Mouse (Mus musculus) midbrain, embryonic 13.5 days (tissue): Measurements from ENCODE around the gene Daam1. TPM values are rescaled to one million over a fixed set of nuclear protein-coding genes. Genes with fewer than 3 reads are reported as not detected.

ENCODE experiments used
- ATAC-seq: fragments of 200-750 bp; cut with Nextera tagmentation; 2 replicates; pipeline ENCODE4 v1.8.0; 2017; ENCODE audit warnings: mild to moderate bottlenecking, moderate TSS enrichment, moderate library complexity
- H3K27ac ChIP-seq: fragments of 300-500 bp; sonication (generic); 2 replicates; pipeline ENCODE4 v1.5.1; 2015; ENCODE audit warnings: inconsistent platforms, mild to moderate bottlenecking, moderate library complexity
- H3K27me3 ChIP-seq: fragments of 300-500 bp; sonication (generic); 2 replicates; pipeline ENCODE4 v1.6.1; 2015; ENCODE audit warnings: mild to moderate bottlenecking, inconsistent platforms
- H3K36me3 ChIP-seq: fragments of 300-500 bp; sonication (generic); 2 replicates; pipeline ENCODE4 v1.6.1; 2015; ENCODE audit warnings: mild to moderate bottlenecking, inconsistent platforms
- H3K4me1 ChIP-seq: fragments of 300-500 bp; sonication (generic); replicated peaks from 2 replicates; pipeline ENCODE4 v1.6.1; 2015; ENCODE audit warnings: inconsistent platforms
- H3K4me2 ChIP-seq: fragments of 300-500 bp; sonication (generic); replicated peaks from 2 replicates; pipeline ENCODE4 v1.6.1; 2015; ENCODE audit warnings: moderate library complexity, mild to moderate bottlenecking, inconsistent platforms
- H3K4me3 ChIP-seq: fragments of 300-500 bp; sonication (generic); replicated peaks from 2 replicates; pipeline ENCODE4 v1.5.1; 2015; ENCODE audit warnings: mild to moderate bottlenecking, inconsistent platforms
- H3K9ac ChIP-seq: fragments of 300-500 bp; sonication (generic); replicated peaks from 2 replicates; pipeline ENCODE4 v1.6.1; 2015; ENCODE audit warnings: mild to moderate bottlenecking, inconsistent platforms
- H3K9me3 ChIP-seq: fragments of 300-500 bp; sonication (generic); 2 replicates; pipeline ENCODE4 v1.6.1; 2016; ENCODE audit warnings: mild to moderate bottlenecking, inconsistent platforms
- WGBS: fragments of 180-500 bp; shearing (Covaris S2); methylation state at CpG from one replicate; pipeline ENCODE4 v1.1.7; 2015; 5-methylcytosine and 5-hydroxymethylcytosine counted together
- polyA plus RNA-seq: library from polyadenylated mRNA; unstranded; fragments of >200 nt; fragmentation: Nextera tagmentation; extraction: Ambion mirVana; gene quantifications from 2 replicates; pipeline ENCODE4 v1.2.1, GENCODE M21; 2015

The Daam1 gene
- polyA plus RNA-seq, 1 experiment from 2014 or later = 24.4 TPM

DNA sequence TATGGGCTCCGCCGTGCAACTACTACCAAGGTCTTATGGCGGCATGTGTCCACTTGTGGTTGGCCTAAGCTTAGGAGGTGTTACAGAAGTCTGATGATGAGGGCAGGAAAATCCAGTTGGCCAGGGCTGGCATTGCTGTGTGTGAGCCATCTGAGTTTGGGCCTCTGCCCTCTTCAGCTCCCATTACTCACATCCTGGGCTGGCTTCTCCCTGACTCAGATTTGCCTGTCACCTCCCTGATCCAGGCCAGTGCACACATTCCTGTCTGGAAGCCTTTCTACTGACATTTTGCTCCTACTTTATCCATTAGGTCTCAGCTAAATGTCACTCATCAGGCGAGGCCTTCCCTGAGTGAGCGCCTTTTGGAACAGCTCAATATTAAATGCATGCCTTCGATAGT, 57.5 kb downstream of the Daam1 start:
- H3K27me3 ChIP-seq = no peaks in the 10 kb centered on the region
- no peak overlapping the region for H3K4me2 ChIP-seq
- H3K36me3 ChIP-seq = no peaks in the 10 kb centered on the region
- no peak overlapping the region for H3K27ac ChIP-seq
- H3K9me3 ChIP-seq = no peaks in the 10 kb centered on the region
- H3K4me3 ChIP-seq = no peak overlapping the region
- H3K4me1 ChIP-seq = peaks cover 50% of the 10 kb centered on the region
- no peak for ATAC-seq
- no peak overlapping the region for H3K9ac ChIP-seq
- WGBS = 89% methylated on average over 6 of the region's 6 CpGs

GRCm38 (mm10) chr12:71889266-71889665, 58.4 kb downstream of the Daam1 start:
- no peak for ATAC-seq
- Histone ChIP-seq H3K4me1 (peaks cover 53% of the 10 kb centered on the region), H3K4me2 (no peak overlapping the region), H3K9ac (no peak overlapping the region), H3K36me3 (no peaks in the 10 kb centered on the region), H3K4me3 (no peak overlapping the region), H3K27ac (no peak overlapping the region), H3K27me3 (no peaks in the 10 kb centered on the region), H3K9me3 (no peaks in the 10 kb centered on the region)
- WGBS = 89% methylated on average over 8 of the region's 8 CpGs

DNA sequence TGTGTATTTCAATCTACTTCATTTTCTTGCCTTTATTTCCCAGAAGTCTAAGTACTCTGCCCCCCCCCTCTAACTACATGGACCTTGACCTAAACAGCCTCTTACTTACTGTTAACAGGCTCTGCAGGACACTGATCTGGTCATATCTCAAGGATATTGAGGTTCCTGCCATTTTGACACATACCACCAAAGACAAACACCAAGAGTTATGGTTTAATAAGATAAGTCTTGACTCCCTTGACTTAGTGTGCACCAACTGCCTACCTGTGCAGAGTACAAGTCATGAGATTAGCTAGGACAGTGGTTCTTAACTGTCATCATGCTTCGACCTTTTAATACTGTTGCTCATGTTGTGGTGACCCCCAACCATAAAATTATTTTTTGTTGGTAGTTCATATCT, 59.4 kb downstream of the Daam1 start:
- Histone ChIP-seq H3K9ac (no peak overlapping the region), H3K9me3 (no peaks in the 10 kb centered on the region), H3K4me2 (no peak overlapping the region), H3K4me1 (peaks cover 48% of the 10 kb centered on the region), H3K27ac (no peak overlapping the region), H3K36me3 (no peaks in the 10 kb centered on the region), H3K4me3 (no peak overlapping the region), H3K27me3 (no peaks in the 10 kb centered on the region)
- WGBS = 97% methylated on average over 1 of the region's 1 CpGs
- ATAC-seq = no peak

- Histone ChIP-seq H3K9me3 (no peaks in the 10 kb centered on the region), H3K27me3 (no peaks in the 10 kb centered on the region), H3K4me2 (0 out of 2 replicates have a peak overlapping the region, but pooled peaks have one; percentile 5), H3K4me3 (no peak overlapping the region), H3K27ac (peak overlapping the region; percentile 70), H3K4me1 (peaks cover 32% of the 10 kb centered on the region), H3K9ac (no peak overlapping the region), H3K36me3 (peaks cover 3% of the 10 kb centered on the region; the same call in 1 of the 2 replicates)
- WGBS = 29% methylated on average over 7 of the region's 7 CpGs
- peak; percentile 61 for ATAC-seq
These were observed 61.0 kb downstream of the Daam1 start for GRCm38 (mm10) chr12:71891729-71892355.

GRCm38 (mm10) chr12:71892996-71893605, 62.2 kb downstream of the Daam1 start:
- Histone ChIP-seq H3K4me3 (no peak overlapping the region), H3K27ac (no peak overlapping the region), H3K9ac (no peak overlapping the region), H3K9me3 (no peaks in the 10 kb centered on the region), H3K36me3 (peaks cover 12% of the 10 kb centered on the region), H3K4me2 (no peak overlapping the region), H3K4me1 (peaks cover 28% of the 10 kb centered on the region), H3K27me3 (no peaks in the 10 kb centered on the region)
- 44% methylated on average over 9 of the region's 9 CpGs for WGBS
- ATAC-seq = no peak

- no peak overlapping the region for H3K9ac ChIP-seq
- ATAC-seq = no peak
- peaks cover 32% of the 10 kb centered on the region for H3K36me3 ChIP-seq
- WGBS = 92% methylated on average over 5 of the region's 5 CpGs
- H3K27ac ChIP-seq = no peak overlapping the region
- H3K4me1 ChIP-seq = peaks cover 8% of the 10 kb centered on the region
- no peak overlapping the region for H3K4me2 ChIP-seq
- H3K9me3 ChIP-seq = no peaks in the 10 kb centered on the region
- H3K27me3 ChIP-seq = no peaks in the 10 kb centered on the region
- H3K4me3 ChIP-seq = no peak overlapping the region
These were observed 67.4 kb downstream of the Daam1 start for GRCm38 (mm10) chr12:71898231-71898630.

DNA sequence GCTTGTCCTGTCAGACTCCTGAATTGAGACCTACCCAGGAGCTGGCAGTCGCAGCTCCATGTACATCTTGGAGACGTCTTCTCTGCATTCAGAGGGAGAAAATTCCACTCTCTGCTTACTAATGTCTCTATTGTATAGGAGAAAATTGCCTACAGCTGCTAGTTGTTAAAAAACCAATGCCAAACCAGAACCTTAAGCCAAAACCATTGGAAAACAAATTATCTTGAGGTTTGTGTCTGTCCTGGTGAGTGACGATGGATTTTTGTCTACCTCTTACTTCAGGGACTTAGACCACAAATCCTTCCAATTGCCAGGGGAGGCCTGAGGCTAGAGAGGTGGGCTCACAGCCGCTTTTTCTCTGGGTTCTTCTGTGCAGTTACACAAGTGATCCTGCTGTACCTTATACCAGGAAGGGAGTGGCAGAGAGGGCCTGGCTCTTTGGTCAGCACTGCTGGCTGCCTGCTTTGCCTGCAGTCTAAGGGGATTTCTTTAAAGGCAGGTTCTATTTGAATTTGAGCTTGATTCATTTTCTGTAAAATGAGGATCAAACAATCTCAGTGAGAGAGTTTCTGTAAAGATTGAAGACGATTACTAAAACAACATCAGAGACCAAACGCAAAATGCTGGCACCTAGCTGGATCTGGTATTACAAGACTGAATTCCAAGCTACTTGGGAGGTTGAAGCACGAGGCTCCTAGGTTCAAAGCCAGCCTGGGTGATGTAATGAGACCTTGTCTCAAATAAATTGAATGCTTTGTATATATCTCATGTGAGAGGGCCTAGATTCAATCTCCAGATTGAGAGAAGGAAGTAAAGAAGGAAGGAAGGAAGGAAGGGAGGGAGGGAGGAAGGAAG, 68.0 kb downstream of the Daam1 start:
- Histone ChIP-seq H3K9ac (no peak overlapping the region), H3K27me3 (no peaks in the 10 kb centered on the region), H3K4me2 (no peak overlapping the region), H3K27ac (no peak overlapping the region), H3K36me3 (peaks cover 33% of the 10 kb centered on the region), H3K4me3 (no peak overlapping the region), H3K9me3 (no peaks in the 10 kb centered on the region), H3K4me1 (peaks cover 4% of the 10 kb centered on the region; the same call in 1 of the 2 replicates)
- WGBS = 80% methylated on average over 7 of the region's 7 CpGs
- ATAC-seq = no peak

- Histone ChIP-seq H3K9ac (no peak overlapping the region), H3K27me3 (no peaks in the 10 kb centered on the region), H3K4me2 (no peak overlapping the region), H3K4me1 (peaks cover 9% of the 10 kb centered on the region; the same call in 1 of the 2 replicates), H3K4me3 (no peak overlapping the region), H3K27ac (no peak overlapping the region), H3K36me3 (peaks cover 33% of the 10 kb centered on the region), H3K9me3 (no peaks in the 10 kb centered on the region)
- ATAC-seq = no peak
- 90% methylated on average over 4 of the region's 4 CpGs for WGBS
These were observed 68.7 kb downstream of the Daam1 start for GRCm38 (mm10) chr12:71899566-71899965.

- 70% methylated on average over 7 of the region's 7 CpGs for WGBS
- no peak for ATAC-seq
- Histone ChIP-seq H3K4me1 (peaks cover 16% of the 10 kb centered on the region), H3K27me3 (no peaks in the 10 kb centered on the region), H3K4me2 (no peak overlapping the region), H3K27ac (no peak overlapping the region), H3K36me3 (peaks cover 30% of the 10 kb centered on the region), H3K9ac (no peak overlapping the region), H3K9me3 (no peaks in the 10 kb centered on the region), H3K4me3 (no peak overlapping the region)
These were observed 70.3 kb downstream of the Daam1 start for GRCm38 (mm10) chr12:71901211-71901610.

DNA sequence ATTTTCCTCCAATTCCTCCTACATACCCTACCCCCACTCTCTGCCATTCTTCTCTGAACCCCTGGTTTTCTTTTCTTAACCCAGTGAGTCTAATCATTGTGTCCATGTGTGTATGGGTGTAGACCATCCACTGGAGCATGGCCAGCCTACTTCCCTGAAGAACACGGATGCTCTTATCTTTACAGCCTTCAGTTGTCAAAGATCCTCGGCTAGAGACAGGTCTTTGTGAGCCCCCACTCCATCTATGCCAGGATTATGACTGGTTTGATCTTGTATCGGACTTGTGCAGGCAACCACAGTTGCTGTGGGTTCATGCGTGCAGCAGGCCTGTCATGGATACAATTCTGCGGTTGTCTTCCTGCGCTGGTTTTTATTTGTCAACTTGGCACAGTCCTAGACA, 71.0 kb downstream of the Daam1 start:
- peaks cover 30% of the 10 kb centered on the region for H3K36me3 ChIP-seq
- H3K4me3 ChIP-seq = no peak overlapping the region
- no peak overlapping the region for H3K4me2 ChIP-seq
- ATAC-seq = no peak
- 96% methylated on average over 6 of the region's 6 CpGs for WGBS
- H3K9me3 ChIP-seq = no peaks in the 10 kb centered on the region
- peaks cover 22% of the 10 kb centered on the region for H3K4me1 ChIP-seq
- H3K27me3 ChIP-seq = no peaks in the 10 kb centered on the region
- H3K27ac ChIP-seq = no peak overlapping the region
- H3K9ac ChIP-seq = no peak overlapping the region

GRCm38 (mm10) chr12:71902317-71902716, 71.4 kb downstream of the Daam1 start:
- Histone ChIP-seq H3K27ac (no peak overlapping the region), H3K4me1 (peaks cover 27% of the 10 kb centered on the region), H3K4me2 (no peak overlapping the region), H3K36me3 (peaks cover 27% of the 10 kb centered on the region), H3K9ac (no peak overlapping the region), H3K9me3 (no peaks in the 10 kb centered on the region), H3K4me3 (no peak overlapping the region), H3K27me3 (no peaks in the 10 kb centered on the region)
- 95% methylated on average over 1 of the region's 1 CpGs for WGBS
- no peak for ATAC-seq

- Histone ChIP-seq H3K36me3 (peaks cover 20% of the 10 kb centered on the region), H3K9ac (no peak overlapping the region), H3K4me2 (no peak overlapping the region), H3K27ac (no peak overlapping the region), H3K9me3 (no peaks in the 10 kb centered on the region), H3K4me1 (peaks cover 30% of the 10 kb centered on the region), H3K4me3 (no peak overlapping the region), H3K27me3 (no peaks in the 10 kb centered on the region)
- 94% methylated on average over 4 of the region's 4 CpGs for WGBS
- no peak for ATAC-seq
These were observed 72.3 kb downstream of the Daam1 start for GRCm38 (mm10) chr12:71903218-71903617.
